Mouse (Mus musculus): ENCODE measurements around the gene Psma6. TPM values are rescaled to one million over a fixed set of nuclear protein-coding genes. Genes with fewer than 3 reads are reported as not detected.

Gene Psma6
- total and polyA plus RNA-seq, 2 experiments from 2014 or later = 131 to 465 TPM

DNA sequence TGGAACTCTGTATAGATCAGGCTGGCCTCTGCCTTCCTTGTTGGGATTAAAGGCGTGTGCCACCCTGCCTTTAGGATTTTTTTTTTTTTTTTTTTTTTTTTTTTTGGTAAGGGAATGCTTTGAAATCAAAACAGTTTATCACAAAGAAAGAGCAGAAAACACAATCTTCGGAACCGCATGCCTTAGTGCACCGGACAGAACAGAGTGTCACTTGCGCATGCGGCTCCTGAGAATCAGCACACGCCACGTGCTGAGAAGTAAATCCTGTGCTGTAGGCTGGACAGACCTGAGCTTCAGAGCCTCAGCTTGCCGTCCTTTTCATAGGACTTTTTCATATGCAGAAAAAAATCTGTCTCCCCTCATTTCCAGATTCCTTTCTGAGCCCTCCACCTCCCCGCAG lies 54.0 kb downstream of the Psma6 start:
- TF ChIP-seq CTCF (IDR thresholded peaks at IDR 0.05; ENCODE audit: low read depth) = no peak
- H3K4me3 ChIP-seq (ENCODE audit: low read depth, low read length) = no peak overlapping the region; the same call in 1 of the 2 replicates
- no peak for DNase-seq
- ATAC-seq = no peak
- 0 out of 2 replicates have a peak overlapping the region, but pooled peaks have one; percentile 33 for H3K9ac ChIP-seq
- no peak overlapping the region for H3K27ac ChIP-seq (ENCODE audit: low read depth, low read length)
- H3K4me1 ChIP-seq (ENCODE audit: insufficient read depth) = peaks cover 12% of the 10 kb centered on the region
- H3K4me2 ChIP-seq (ENCODE audit: low read depth) = peak overlapping the region; percentile 44
- no peaks in the 10 kb centered on the region for H3K9me3 ChIP-seq (ENCODE audit: low read length)
- H3K27me3 ChIP-seq (ENCODE audit: insufficient read depth, low read length) = no peaks in the 10 kb centered on the region
- 62% methylated on average over 10 of the region's 10 CpGs for WGBS
- H3K36me3 ChIP-seq (ENCODE audit: insufficient read depth) = no peaks in the 10 kb centered on the region

DNA sequence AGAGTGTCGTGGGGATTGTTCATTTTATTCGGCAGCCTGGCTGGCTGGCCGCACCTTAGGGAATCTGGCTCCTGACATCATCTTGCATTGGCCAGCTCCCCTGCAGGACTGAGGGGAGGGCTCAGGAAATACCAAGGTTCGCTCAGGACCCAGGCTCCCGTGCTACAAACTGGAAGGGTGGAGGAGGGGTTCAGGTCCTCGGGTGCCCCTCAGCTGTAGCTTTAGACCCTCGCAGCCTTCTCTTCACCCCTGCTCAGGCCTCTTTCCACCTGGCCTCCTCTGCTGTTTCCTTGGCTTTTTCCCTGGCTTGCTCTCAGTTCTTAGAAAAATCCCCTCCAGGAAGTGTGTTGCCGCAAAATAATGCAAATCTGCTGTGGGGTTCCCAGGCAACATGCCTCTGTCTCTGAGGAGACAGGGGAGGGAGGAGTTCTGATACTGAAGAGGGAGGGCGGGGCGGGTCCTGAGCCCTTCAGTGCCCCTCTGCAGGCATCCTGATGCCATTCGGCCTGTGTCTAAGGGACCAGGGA lies 54.7 kb downstream of the Psma6 start:
- no peaks in the 10 kb centered on the region for H3K27me3 ChIP-seq (ENCODE audit: insufficient read depth, low read length)
- 0 out of 2 replicates have a peak, but pooled peaks have one; percentile 1 for TF ChIP-seq CTCF (IDR thresholded peaks at IDR 0.05; ENCODE audit: low read depth)
- H3K4me1 ChIP-seq (ENCODE audit: insufficient read depth) = peaks cover 15% of the 10 kb centered on the region
- H3K9me3 ChIP-seq (ENCODE audit: low read length) = no peaks in the 10 kb centered on the region
- peak overlapping the region; percentile 14; the same call in 1 of the 2 replicates for H3K4me3 ChIP-seq (ENCODE audit: low read depth, low read length)
- no peaks in the 10 kb centered on the region for H3K36me3 ChIP-seq (ENCODE audit: insufficient read depth)
- 5% methylated on average over 11 of the region's 11 CpGs for WGBS
- H3K27ac ChIP-seq (ENCODE audit: low read depth, low read length) = 0 out of 2 replicates have a peak overlapping the region, but pooled peaks have one; percentile 30
- peak; percentile 57 for DNase-seq
- peak overlapping the region; percentile 44 for H3K4me2 ChIP-seq (ENCODE audit: low read depth)
- ATAC-seq = peak; percentile 76
- H3K9ac ChIP-seq = peak overlapping the region; percentile 33; the same call in 1 of the 2 replicates

GRCm38 (mm10) chr12:55440416-55440815 lies 56.4 kb downstream of the Psma6 start:
- Histone ChIP-seq H3K9me3 (ENCODE audit: low read length) (no peaks in the 10 kb centered on the region), H3K4me3 (ENCODE audit: low read depth, low read length) (no peak overlapping the region), H3K9ac (no peak overlapping the region), H3K27me3 (ENCODE audit: insufficient read depth, low read length) (no peaks in the 10 kb centered on the region), H3K4me1 (ENCODE audit: insufficient read depth) (peaks cover 15% of the 10 kb centered on the region), H3K27ac (ENCODE audit: low read depth, low read length) (no peak overlapping the region), H3K4me2 (ENCODE audit: low read depth) (no peak overlapping the region), H3K36me3 (ENCODE audit: insufficient read depth) (no peaks in the 10 kb centered on the region)
- TF ChIP-seq CTCF (IDR thresholded peaks at IDR 0.05; ENCODE audit: low read depth) = no peak
- 82% methylated on average over 5 of the region's 5 CpGs for WGBS
- ATAC-seq (no peak), DNase-seq (no peak)

GRCm38 (mm10) chr12:55442245-55442644 lies 58.2 kb downstream of the Psma6 start:
- DNase-seq = no peak
- WGBS = 83% methylated on average over 1 of the region's 1 CpGs
- Histone ChIP-seq H3K4me3 (ENCODE audit: low read depth, low read length) (no peak overlapping the region), H3K27ac (ENCODE audit: low read depth, low read length) (no peak overlapping the region), H3K9ac (no peak overlapping the region), H3K4me1 (ENCODE audit: insufficient read depth) (peaks cover 28% of the 10 kb centered on the region), H3K4me2 (ENCODE audit: low read depth) (no peak overlapping the region), H3K36me3 (ENCODE audit: insufficient read depth) (no peaks in the 10 kb centered on the region), H3K27me3 (ENCODE audit: insufficient read depth, low read length) (no peaks in the 10 kb centered on the region), H3K9me3 (ENCODE audit: low read length) (no peaks in the 10 kb centered on the region)
- no peak for ATAC-seq
- no peak for TF ChIP-seq CTCF (IDR thresholded peaks at IDR 0.05; ENCODE audit: low read depth)

DNA sequence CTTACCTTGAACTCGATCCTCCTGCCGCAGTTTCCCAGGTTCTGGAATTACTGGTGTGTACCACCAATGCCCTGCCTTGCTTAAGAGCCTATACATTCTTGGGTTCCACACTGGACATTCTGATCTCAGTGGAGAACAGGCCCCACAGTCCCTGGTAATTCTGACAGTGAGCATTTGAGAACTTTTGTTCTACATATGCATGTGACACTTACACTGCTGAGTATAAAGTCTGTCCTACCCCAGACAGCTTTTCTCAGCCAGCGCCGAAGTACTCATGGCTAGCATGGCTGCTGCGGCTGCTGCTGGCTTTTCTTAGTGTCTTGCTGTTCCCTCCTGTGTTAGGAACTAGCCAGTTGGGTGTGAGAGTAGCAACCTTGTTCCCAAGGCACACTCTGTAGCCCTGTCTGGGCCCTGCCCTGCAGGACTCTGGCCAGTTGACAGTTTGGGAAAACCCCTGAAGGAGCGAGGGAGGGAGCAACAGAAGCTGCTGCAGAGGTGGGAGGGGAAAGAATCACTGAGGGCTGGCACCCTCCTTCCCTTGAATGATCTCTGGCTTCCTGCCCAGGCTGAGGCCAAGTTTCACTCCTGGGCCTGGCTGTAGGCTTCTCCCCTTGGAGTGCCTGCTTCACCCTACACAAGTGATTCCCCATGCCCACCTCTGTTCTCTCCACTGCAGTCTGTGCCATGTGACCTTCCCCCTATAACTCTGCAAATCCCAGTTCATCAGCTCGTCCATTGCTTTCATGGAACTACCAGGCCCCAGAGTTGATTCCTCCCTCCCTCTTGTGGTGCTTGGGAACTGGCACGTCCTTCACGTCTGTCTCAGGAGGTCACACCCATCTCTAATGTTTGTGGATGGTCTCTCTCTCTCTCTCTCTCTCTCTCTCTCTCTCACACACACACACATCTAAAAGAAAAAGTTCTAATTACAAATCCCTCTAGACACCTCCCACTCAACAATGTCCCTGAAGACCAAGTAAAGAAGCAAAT lies 59.1 kb downstream of the Psma6 start:
- no peaks in the 10 kb centered on the region for H3K27me3 ChIP-seq (ENCODE audit: insufficient read depth, low read length)
- ATAC-seq = no peak
- H3K4me1 ChIP-seq (ENCODE audit: insufficient read depth) = peaks cover 32% of the 10 kb centered on the region
- no peak for TF ChIP-seq CTCF (IDR thresholded peaks at IDR 0.05; ENCODE audit: low read depth)
- no peak overlapping the region for H3K4me2 ChIP-seq (ENCODE audit: low read depth)
- no peak overlapping the region for H3K27ac ChIP-seq (ENCODE audit: low read depth, low read length)
- WGBS = 55% methylated on average over 9 of the region's 9 CpGs
- DNase-seq = peak; percentile 50
- no peak overlapping the region for H3K4me3 ChIP-seq (ENCODE audit: low read depth, low read length)
- no peak overlapping the region for H3K9ac ChIP-seq
- no peaks in the 10 kb centered on the region for H3K36me3 ChIP-seq (ENCODE audit: insufficient read depth)
- no peaks in the 10 kb centered on the region for H3K9me3 ChIP-seq (ENCODE audit: low read length)

GRCm38 (mm10) chr12:55444031-55444451 lies 60.0 kb downstream of the Psma6 start:
- Histone ChIP-seq H3K9ac (no peak overlapping the region), H3K27me3 (ENCODE audit: insufficient read depth, low read length) (no peaks in the 10 kb centered on the region), H3K36me3 (ENCODE audit: insufficient read depth) (no peaks in the 10 kb centered on the region), H3K4me2 (ENCODE audit: low read depth) (no peak overlapping the region), H3K27ac (ENCODE audit: low read depth, low read length) (no peak overlapping the region), H3K4me1 (ENCODE audit: insufficient read depth) (peaks cover 24% of the 10 kb centered on the region), H3K4me3 (ENCODE audit: low read depth, low read length) (no peak overlapping the region), H3K9me3 (ENCODE audit: low read length) (no peaks in the 10 kb centered on the region)
- no peak for TF ChIP-seq CTCF (IDR thresholded peaks at IDR 0.05; ENCODE audit: low read depth)
- ATAC-seq (no peak), DNase-seq (no peak)
- WGBS = 88% methylated on average over 4 of the region's 4 CpGs

GRCm38 (mm10) chr12:55445583-55445982 lies 61.6 kb downstream of the Psma6 start:
- Histone ChIP-seq H3K36me3 (ENCODE audit: insufficient read depth) (no peaks in the 10 kb centered on the region), H3K9me3 (ENCODE audit: low read length) (no peaks in the 10 kb centered on the region), H3K4me2 (ENCODE audit: low read depth) (no peak overlapping the region), H3K4me3 (ENCODE audit: low read depth, low read length) (no peak overlapping the region), H3K4me1 (ENCODE audit: insufficient read depth) (peaks cover 24% of the 10 kb centered on the region), H3K9ac (no peak overlapping the region), H3K27ac (ENCODE audit: low read depth, low read length) (no peak overlapping the region), H3K27me3 (ENCODE audit: insufficient read depth, low read length) (no peaks in the 10 kb centered on the region)
- WGBS = 89% methylated on average over 4 of the region's 4 CpGs
- DNase-seq = no peak
- no peak for ATAC-seq
- no peak for TF ChIP-seq CTCF (IDR thresholded peaks at IDR 0.05; ENCODE audit: low read depth)
